Mouse (Mus musculus): ENCODE measurements around the gene Stag3. TPM values are rescaled to one million over a fixed set of nuclear protein-coding genes. Genes with fewer than 3 reads are reported as not detected.
A peak's percentile ranks its signal among the peaks of the same experiment; 100 is the strongest.

Gene Stag3
- polyA plus RNA-seq (2011; ENCODE audit: insufficient read depth, insufficient read length, low read depth, missing spikeins), result 16.5 and 24.6 TPM in 2 replicates

- no peak within 1 kb of the TSS for H3K27ac ChIP-seq (ENCODE audit: insufficient read depth, low read length)
- peak within 1 kb of the TSS; percentile 77 for H3K4me3 ChIP-seq (ENCODE audit: low read depth, low read length)
- H3K9ac ChIP-seq (ENCODE audit: low read depth, poor library complexity, severe bottlenecking), result peak within 1 kb of the TSS; percentile 55
- peaks cover 3% of the 10 kb centered on the region for H3K27me3 ChIP-seq (ENCODE audit: control insufficient read depth, insufficient read depth, low read length, poor library complexity, severe bottlenecking)
- H3K4me1 ChIP-seq (ENCODE audit: control insufficient read depth, insufficient read depth, low read length), result no peaks in the 10 kb centered on the region
- H3K36me3 ChIP-seq (ENCODE audit: control insufficient read depth, insufficient read depth, low read length, poor library complexity, severe bottlenecking), result no peaks in the 10 kb centered on the region
- TF ChIP-seq POLR2A (IDR thresholded peaks at IDR 0.05; ENCODE audit: insufficient read depth, low read length) (no peak), EP300 (IDR thresholded peaks at IDR 0.05; ENCODE audit: insufficient read depth, low read depth, low read length) (peak; percentile 80), CTCF (IDR thresholded peaks at IDR 0.05; ENCODE audit: low read depth, low read length) (no peak)
- no peaks in the 10 kb centered on the region for H3K9me3 ChIP-seq (replicated peaks; ENCODE audit: control insufficient read depth, insufficient read depth, low read length, poor library complexity, severe bottlenecking)
Measured at GRCm38 (mm10) chr5:138279585-138280424, at the start of gene Stag3, which contains the start of the genes Gm43720 and Gpc2. TSS of gene Stag3 (plus strand) at chr5:138280240. TSS of gene Gm43720 (minus strand) at chr5:138279958. TSS of gene Gpc2 (minus strand) at chr5:138280005.

GRCm38 (mm10) chr5:138233778-138234177 lies 46.3 kb upstream of the Stag3 start:
- no peaks in the 10 kb centered on the region for H3K4me1 ChIP-seq (ENCODE audit: control insufficient read depth, insufficient read depth, low read length)
- no peak overlapping the region for H3K9ac ChIP-seq (ENCODE audit: low read depth, poor library complexity, severe bottlenecking)
- no peaks in the 10 kb centered on the region for H3K27me3 ChIP-seq (ENCODE audit: control insufficient read depth, insufficient read depth, low read length, poor library complexity, severe bottlenecking)
- no peaks in the 10 kb centered on the region for H3K9me3 ChIP-seq (replicated peaks; ENCODE audit: control insufficient read depth, insufficient read depth, low read length, poor library complexity, severe bottlenecking)
- no peak overlapping the region for H3K27ac ChIP-seq (ENCODE audit: insufficient read depth, low read length)
- no peak overlapping the region for H3K4me3 ChIP-seq (ENCODE audit: low read depth, low read length)
- no peak for TF ChIP-seq POLR2A (IDR thresholded peaks at IDR 0.05; ENCODE audit: insufficient read depth, low read length)
- no peak for TF ChIP-seq CTCF (IDR thresholded peaks at IDR 0.05; ENCODE audit: low read depth, low read length)
- no peak for TF ChIP-seq EP300 (IDR thresholded peaks at IDR 0.05; ENCODE audit: insufficient read depth, low read depth, low read length)
- no peaks in the 10 kb centered on the region for H3K36me3 ChIP-seq (ENCODE audit: control insufficient read depth, insufficient read depth, low read length, poor library complexity, severe bottlenecking)

- TF ChIP-seq CTCF (IDR thresholded peaks at IDR 0.05; ENCODE audit: low read depth, low read length), result no peak
- TF ChIP-seq EP300 (IDR thresholded peaks at IDR 0.05; ENCODE audit: insufficient read depth, low read depth, low read length), result no peak
- no peak for TF ChIP-seq POLR2A (IDR thresholded peaks at IDR 0.05; ENCODE audit: insufficient read depth, low read length)
- H3K9me3 ChIP-seq (replicated peaks; ENCODE audit: control insufficient read depth, insufficient read depth, low read length, poor library complexity, severe bottlenecking), result no peaks in the 10 kb centered on the region
Measured at GRCm38 (mm10) chr5:138234224-138234623, 45.8 kb upstream of the Stag3 start.

DNA sequence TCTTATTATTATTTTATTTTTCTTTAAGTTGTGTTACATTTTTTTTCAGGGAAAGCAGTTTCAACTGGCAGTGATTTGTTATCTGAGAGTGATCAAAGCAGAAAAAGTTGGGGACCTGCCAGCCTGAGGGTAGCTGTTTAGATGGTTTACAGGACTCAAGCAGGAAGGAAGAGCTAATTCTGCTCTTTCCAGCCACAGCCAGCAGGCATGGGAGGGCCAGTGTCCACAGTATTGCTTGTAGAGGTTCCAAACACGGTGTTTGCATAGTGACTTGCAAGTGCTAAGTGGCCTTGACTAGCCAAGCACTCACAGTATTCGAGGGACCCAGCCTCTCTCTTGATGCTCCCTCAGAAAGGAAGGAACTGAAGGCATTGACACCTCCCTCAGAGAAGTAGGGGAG lies 38.5 kb upstream of the Stag3 start:
- Histone ChIP-seq H3K36me3 (ENCODE audit: control insufficient read depth, insufficient read depth, low read length, poor library complexity, severe bottlenecking) (no peaks in the 10 kb centered on the region), H3K9me3 (replicated peaks; ENCODE audit: control insufficient read depth, insufficient read depth, low read length, poor library complexity, severe bottlenecking) (no peaks in the 10 kb centered on the region), H3K27me3 (ENCODE audit: control insufficient read depth, insufficient read depth, low read length, poor library complexity, severe bottlenecking) (no peaks in the 10 kb centered on the region), H3K4me1 (ENCODE audit: control insufficient read depth, insufficient read depth, low read length) (no peaks in the 10 kb centered on the region), H3K9ac (ENCODE audit: low read depth, poor library complexity, severe bottlenecking) (no peak overlapping the region), H3K4me3 (ENCODE audit: low read depth, low read length) (no peak overlapping the region), H3K27ac (ENCODE audit: insufficient read depth, low read length) (no peak overlapping the region)
- TF ChIP-seq EP300 (IDR thresholded peaks at IDR 0.05; ENCODE audit: insufficient read depth, low read depth, low read length) (no peak), POLR2A (IDR thresholded peaks at IDR 0.05; ENCODE audit: insufficient read depth, low read length) (no peak), CTCF (IDR thresholded peaks at IDR 0.05; ENCODE audit: low read depth, low read length) (no peak)

More at GRCm38 (mm10) chr5:138234224-138234623, 45.8 kb upstream of the Stag3 start:
- no peaks in the 10 kb centered on the region for H3K27me3 ChIP-seq (ENCODE audit: control insufficient read depth, insufficient read depth, low read length, poor library complexity, severe bottlenecking)
- no peaks in the 10 kb centered on the region for H3K36me3 ChIP-seq (ENCODE audit: control insufficient read depth, insufficient read depth, low read length, poor library complexity, severe bottlenecking)
- H3K27ac ChIP-seq (ENCODE audit: insufficient read depth, low read length), result no peak overlapping the region
- H3K4me3 ChIP-seq (ENCODE audit: low read depth, low read length), result no peak overlapping the region
- no peak overlapping the region for H3K9ac ChIP-seq (ENCODE audit: low read depth, poor library complexity, severe bottlenecking)
- no peaks in the 10 kb centered on the region for H3K4me1 ChIP-seq (ENCODE audit: control insufficient read depth, insufficient read depth, low read length)

- Histone ChIP-seq H3K9me3 (replicated peaks; ENCODE audit: control insufficient read depth, insufficient read depth, low read length, poor library complexity, severe bottlenecking) (no peaks in the 10 kb centered on the region), H3K4me1 (ENCODE audit: control insufficient read depth, insufficient read depth, low read length) (no peaks in the 10 kb centered on the region), H3K4me3 (ENCODE audit: low read depth, low read length) (no peak overlapping the region), H3K27me3 (ENCODE audit: control insufficient read depth, insufficient read depth, low read length, poor library complexity, severe bottlenecking) (no peaks in the 10 kb centered on the region), H3K27ac (ENCODE audit: insufficient read depth, low read length) (no peak overlapping the region), H3K36me3 (ENCODE audit: control insufficient read depth, insufficient read depth, low read length, poor library complexity, severe bottlenecking) (no peaks in the 10 kb centered on the region), H3K9ac (ENCODE audit: low read depth, poor library complexity, severe bottlenecking) (no peak overlapping the region)
- TF ChIP-seq EP300 (IDR thresholded peaks at IDR 0.05; ENCODE audit: insufficient read depth, low read depth, low read length), result no peak
- no peak for TF ChIP-seq POLR2A (IDR thresholded peaks at IDR 0.05; ENCODE audit: insufficient read depth, low read length)
- TF ChIP-seq CTCF (IDR thresholded peaks at IDR 0.05; ENCODE audit: low read depth, low read length), result no peak
Measured at GRCm38 (mm10) chr5:138251144-138251543, 28.9 kb upstream of the Stag3 start.

- no peaks in the 10 kb centered on the region for H3K27me3 ChIP-seq (ENCODE audit: control insufficient read depth, insufficient read depth, low read length, poor library complexity, severe bottlenecking)
- TF ChIP-seq POLR2A (IDR thresholded peaks at IDR 0.05; ENCODE audit: insufficient read depth, low read length), result no peak
- no peak for TF ChIP-seq EP300 (IDR thresholded peaks at IDR 0.05; ENCODE audit: insufficient read depth, low read depth, low read length)
- TF ChIP-seq CTCF (IDR thresholded peaks at IDR 0.05; ENCODE audit: low read depth, low read length), result no peak
- no peaks in the 10 kb centered on the region for H3K4me1 ChIP-seq (ENCODE audit: control insufficient read depth, insufficient read depth, low read length)
- H3K9ac ChIP-seq (ENCODE audit: low read depth, poor library complexity, severe bottlenecking), result no peak overlapping the region
- H3K4me3 ChIP-seq (ENCODE audit: low read depth, low read length), result no peak overlapping the region
- H3K36me3 ChIP-seq (ENCODE audit: control insufficient read depth, insufficient read depth, low read length, poor library complexity, severe bottlenecking), result no peaks in the 10 kb centered on the region
- H3K27ac ChIP-seq (ENCODE audit: insufficient read depth, low read length), result no peak overlapping the region
- no peaks in the 10 kb centered on the region for H3K9me3 ChIP-seq (replicated peaks; ENCODE audit: control insufficient read depth, insufficient read depth, low read length, poor library complexity, severe bottlenecking)
Measured at GRCm38 (mm10) chr5:138253061-138253460, 27.0 kb upstream of the Stag3 start.
